Mouse (Mus musculus) hindbrain, embryonic 10.5 days (tissue): ENCODE results near the gene Aff4. TPM values are rescaled to one million over a fixed set of nuclear protein-coding genes. Genes with fewer than 3 reads are reported as not detected.

Experiments
- DNase-seq: peaks from one replicate; pipeline ENCODE4 v3.0.0-alpha.2; 2017; ENCODE audit warnings: low spot score
- H3K27ac ChIP-seq: fragments of 300-500 bp; sonication (generic); 2 replicates; pipeline ENCODE4 v1.5.1; 2016; ENCODE audit warnings: mild to moderate bottlenecking, moderate library complexity
- H3K27me3 ChIP-seq: fragments of 300-500 bp; sonication (generic); 2 replicates; pipeline ENCODE4 v1.6.1; 2016; ENCODE audit warnings: mild to moderate bottlenecking; ENCODE audit not compliant: poor library complexity, insufficient read depth, severe bottlenecking
- H3K36me3 ChIP-seq: fragments of 300-500 bp; sonication (generic); 2 replicates; pipeline ENCODE4 v1.6.1; 2016; ENCODE audit warnings: mild to moderate bottlenecking, moderate library complexity
- H3K4me1 ChIP-seq: fragments of 300-500 bp; sonication (generic); replicated peaks from 2 replicates; pipeline ENCODE4 v1.6.1; 2016; ENCODE audit warnings: mild to moderate bottlenecking
- H3K4me3 ChIP-seq: fragments of 300-500 bp; sonication (generic); 2 replicates; pipeline ENCODE4 v1.5.1; 2016; ENCODE audit warnings: mild to moderate bottlenecking, moderate library complexity
- H3K9me3 ChIP-seq: fragments of 300-500 bp; sonication (generic); 2 replicates; pipeline ENCODE4 v1.6.1; 2016; ENCODE audit warnings: mild to moderate bottlenecking, moderate library complexity
- WGBS: fragments of 180-500 bp; shearing (Covaris S2); methylation state at CpG from one replicate; pipeline ENCODE4 v1.1.7; 2016; 5-methylcytosine and 5-hydroxymethylcytosine counted together
- polyA plus RNA-seq: library from polyadenylated mRNA; unstranded; fragments of >200 nt; fragmentation: Nextera tagmentation; extraction: Ambion mirVana; gene quantifications from 2 replicates; pipeline ENCODE4 v1.2.1, GENCODE M21; 2016

The Aff4 gene
- polyA plus RNA-seq, 1 experiment from 2014 or later: 48.9 TPM

DNA sequence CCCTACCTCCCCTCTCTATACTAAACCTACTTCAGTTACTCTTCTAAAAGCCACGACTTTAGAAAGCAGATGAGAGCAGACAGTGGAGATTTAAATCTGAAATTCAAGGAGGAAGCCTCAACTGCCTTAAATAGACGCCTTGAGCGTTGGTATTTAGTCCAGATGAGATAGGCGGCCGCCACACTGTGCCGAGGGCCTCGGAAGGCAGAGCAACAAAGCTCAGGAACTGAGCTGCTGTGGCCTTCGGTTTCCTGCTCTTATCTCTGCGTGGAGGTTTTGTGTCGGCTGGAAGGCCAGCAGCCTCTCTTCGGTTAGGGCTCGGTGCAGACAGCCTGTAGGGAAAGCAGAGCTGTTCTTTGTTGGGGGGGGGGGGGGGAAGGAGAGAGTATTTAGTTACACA is 91.3 kb downstream of the Aff4 start:
- Histone ChIP-seq H3K9me3 (no peaks in the 10 kb centered on the region), H3K27ac (peak overlapping the region; percentile 35; the same call in 1 of the 2 replicates), H3K4me1 (no peaks in the 10 kb centered on the region), H3K36me3 (no peaks in the 10 kb centered on the region), H3K4me3 (no peak overlapping the region), H3K27me3 (no peaks in the 10 kb centered on the region)
- no peak for DNase-seq
- 52% methylated on average over 12 of the region's 12 CpGs for WGBS

- H3K27me3 ChIP-seq: no peaks in the 10 kb centered on the region
- no peaks in the 10 kb centered on the region for H3K4me1 ChIP-seq
- H3K4me3 ChIP-seq: no peak overlapping the region
- H3K9me3 ChIP-seq: no peaks in the 10 kb centered on the region
- H3K27ac ChIP-seq: no peak overlapping the region
- no peaks in the 10 kb centered on the region for H3K36me3 ChIP-seq
- DNase-seq: no peak
- 37% methylated on average over 6 of the region's 6 CpGs for WGBS
These were observed 93.2 kb downstream of the Aff4 start for GRCm38 (mm10) chr11:53443861-53444260.

DNA sequence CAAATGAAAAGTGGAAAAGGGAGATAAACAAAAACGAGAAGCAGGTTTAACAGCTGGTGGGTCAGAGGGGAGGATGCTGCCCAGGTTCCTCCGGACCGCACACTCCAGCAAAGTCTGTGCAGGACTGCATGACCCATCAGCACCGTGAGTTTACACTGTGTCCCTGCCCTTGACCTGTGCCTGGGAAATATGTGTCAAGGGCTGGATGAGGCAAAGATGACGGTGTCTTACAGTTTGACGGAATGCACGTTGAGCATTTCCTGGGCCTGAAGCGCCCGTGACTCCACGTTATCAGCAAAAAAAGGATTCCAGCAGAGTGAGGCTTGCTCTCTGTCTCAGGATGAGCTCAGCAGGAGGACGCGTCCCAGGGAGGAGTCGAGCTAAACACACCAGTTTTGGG is 94.9 kb downstream of the Aff4 start:
- Histone ChIP-seq H3K4me1 (no peaks in the 10 kb centered on the region), H3K36me3 (no peaks in the 10 kb centered on the region), H3K27ac (no peak overlapping the region), H3K27me3 (peaks cover 5% of the 10 kb centered on the region; the same call in 1 of the 2 replicates), H3K4me3 (no peak overlapping the region), H3K9me3 (no peaks in the 10 kb centered on the region)
- DNase-seq: no peak
- WGBS: 67% methylated on average over 13 of the region's 13 CpGs

- no peaks in the 10 kb centered on the region for H3K9me3 ChIP-seq
- H3K36me3 ChIP-seq: no peaks in the 10 kb centered on the region
- H3K4me3 ChIP-seq: no peak overlapping the region
- no peaks in the 10 kb centered on the region for H3K4me1 ChIP-seq
- H3K27ac ChIP-seq: no peak overlapping the region
- DNase-seq: no peak
- 90% methylated on average over 13 of the region's 13 CpGs for WGBS
- peaks cover 8% of the 10 kb centered on the region; the same call in 1 of the 2 replicates for H3K27me3 ChIP-seq
These were observed 95.5 kb downstream of the Aff4 start for GRCm38 (mm10) chr11:53446183-53446582.

DNA sequence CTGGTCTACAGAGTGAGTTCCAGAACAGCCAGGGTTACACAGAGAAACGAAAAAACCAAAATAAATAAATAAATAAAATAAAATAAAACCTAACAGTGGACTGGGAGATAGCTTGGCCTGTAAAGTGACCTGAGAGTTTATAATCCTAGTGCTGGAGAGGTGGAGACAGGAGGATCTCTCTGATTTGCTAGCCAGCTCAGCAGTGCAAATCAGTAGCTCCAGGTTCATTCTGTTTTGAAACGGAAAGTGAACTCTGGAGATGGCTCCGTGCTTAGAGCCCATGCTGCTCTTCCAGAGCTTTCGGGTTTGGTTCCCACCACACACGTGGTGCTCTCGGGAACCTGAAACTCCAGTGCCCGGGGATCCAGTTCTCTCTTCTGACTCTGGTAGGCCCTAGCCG is 97.4 kb downstream of the Aff4 start:
- no peak overlapping the region for H3K27ac ChIP-seq
- WGBS: 84% methylated on average over 8 of the region's 8 CpGs

GRCm38 (mm10) chr11:53448529-53448928 is 97.9 kb downstream of the Aff4 start:
- DNase-seq: no peak
- Histone ChIP-seq H3K36me3 (no peaks in the 10 kb centered on the region), H3K4me3 (no peak overlapping the region), H3K4me1 (no peaks in the 10 kb centered on the region), H3K27ac (no peak overlapping the region), H3K9me3 (no peaks in the 10 kb centered on the region), H3K27me3 (peaks cover 8% of the 10 kb centered on the region; the same call in 1 of the 2 replicates)
- WGBS: 95% methylated on average over 1 of the region's 1 CpGs

More for the DNA sequence above, 97.4 kb downstream of the Aff4 start:
- Histone ChIP-seq H3K4me1 (no peaks in the 10 kb centered on the region), H3K9me3 (no peaks in the 10 kb centered on the region), H3K27me3 (peaks cover 8% of the 10 kb centered on the region; the same call in 1 of the 2 replicates), H3K36me3 (no peaks in the 10 kb centered on the region), H3K4me3 (no peak overlapping the region)
- no peak for DNase-seq

DNA sequence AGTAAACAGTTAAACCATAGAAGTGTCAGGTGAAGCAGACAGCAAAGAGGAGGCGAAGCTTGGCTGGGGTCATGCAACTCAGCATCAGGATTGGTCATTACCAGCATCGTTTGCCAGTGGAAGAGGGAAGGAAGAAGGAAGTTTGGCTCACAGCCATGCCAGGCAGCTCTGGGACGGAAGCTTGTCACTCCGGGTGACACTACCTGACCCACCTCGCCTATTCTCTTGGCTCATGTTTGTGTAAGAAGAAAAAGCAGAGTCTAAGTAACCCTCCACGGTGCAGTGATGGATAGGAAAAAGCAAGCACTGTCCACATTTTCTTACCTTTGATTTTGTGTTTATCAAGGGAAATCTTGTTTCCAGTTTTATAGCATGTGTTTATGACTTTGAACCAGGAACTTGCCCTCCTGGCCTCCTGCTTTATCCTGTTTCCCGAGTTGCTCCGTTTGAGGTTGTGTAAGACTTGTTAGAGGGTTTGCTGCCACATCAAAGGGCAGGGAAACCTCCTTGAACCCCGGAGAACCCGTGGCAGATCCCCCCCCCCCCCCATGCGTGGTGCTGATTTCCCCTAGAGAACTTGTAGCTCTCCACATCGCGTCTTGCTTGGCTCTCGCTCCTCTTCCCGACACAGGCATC is 99.6 kb downstream of the Aff4 start:
- H3K36me3 ChIP-seq: no peaks in the 10 kb centered on the region
- 67% methylated on average over 15 of the region's 15 CpGs for WGBS
- no peak for DNase-seq
- H3K27ac ChIP-seq: no peak overlapping the region
- no peak overlapping the region for H3K4me3 ChIP-seq
- no peaks in the 10 kb centered on the region for H3K9me3 ChIP-seq
- no peaks in the 10 kb centered on the region for H3K4me1 ChIP-seq
- H3K27me3 ChIP-seq: peaks cover 15% of the 10 kb centered on the region

DNA sequence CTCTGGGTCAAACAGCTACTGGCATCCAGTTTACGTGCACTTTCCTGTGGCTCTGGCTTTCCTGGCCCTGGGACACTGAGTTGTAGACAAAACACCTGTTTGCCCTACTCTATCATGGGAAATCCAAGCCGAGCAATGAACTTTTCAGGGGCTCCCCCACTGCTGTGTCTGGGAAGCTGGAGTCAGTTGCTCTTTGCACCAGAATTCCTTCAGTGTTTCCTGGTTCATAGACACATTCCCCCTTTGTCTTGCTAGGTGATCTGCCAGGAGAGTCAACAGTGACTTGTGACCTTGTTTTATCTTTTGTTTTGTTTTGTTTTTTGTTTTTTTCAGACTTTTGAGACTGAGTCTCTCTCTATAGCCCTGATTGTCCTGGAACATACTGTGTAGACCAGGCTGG is 100.7 kb downstream of the Aff4 start:
- Histone ChIP-seq H3K4me3 (no peak overlapping the region), H3K4me1 (no peaks in the 10 kb centered on the region), H3K9me3 (no peaks in the 10 kb centered on the region), H3K36me3 (no peaks in the 10 kb centered on the region), H3K27ac (no peak overlapping the region), H3K27me3 (peaks cover 26% of the 10 kb centered on the region)
- WGBS: 63% methylated on average over 2 of the region's 2 CpGs
- no peak for DNase-seq

DNA sequence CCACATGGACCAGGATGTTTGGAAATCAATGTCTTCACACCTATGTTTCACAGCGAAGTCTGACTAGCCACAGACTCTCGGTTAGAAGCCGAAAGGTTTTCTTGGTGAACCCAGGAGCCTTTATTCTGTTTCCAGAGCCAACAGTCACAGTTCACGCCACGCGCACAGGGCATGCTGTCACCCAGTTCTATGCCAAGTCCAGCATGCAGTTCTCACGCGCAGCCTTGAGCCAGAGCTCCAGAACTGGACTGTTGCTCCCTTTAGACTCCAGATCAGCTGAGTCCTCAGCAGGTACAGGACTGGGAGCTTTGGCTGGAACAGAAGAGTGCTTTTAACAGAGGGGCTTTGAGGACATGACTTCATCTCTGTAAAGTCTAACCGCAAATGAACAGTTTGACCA is 101.8 kb downstream of the Aff4 start:
- WGBS: 95% methylated on average over 9 of the region's 9 CpGs
- H3K4me3 ChIP-seq: no peak overlapping the region
- H3K4me1 ChIP-seq: peaks cover 7% of the 10 kb centered on the region
- H3K36me3 ChIP-seq: no peaks in the 10 kb centered on the region
- H3K27me3 ChIP-seq: peaks cover 36% of the 10 kb centered on the region
- H3K9me3 ChIP-seq: no peaks in the 10 kb centered on the region
- H3K27ac ChIP-seq: no peak overlapping the region
- no peak for DNase-seq

- WGBS: 88% methylated on average over 5 of the region's 5 CpGs
These were observed 102.4 kb downstream of the Aff4 start for GRCm38 (mm10) chr11:53453031-53453430.

DNA sequence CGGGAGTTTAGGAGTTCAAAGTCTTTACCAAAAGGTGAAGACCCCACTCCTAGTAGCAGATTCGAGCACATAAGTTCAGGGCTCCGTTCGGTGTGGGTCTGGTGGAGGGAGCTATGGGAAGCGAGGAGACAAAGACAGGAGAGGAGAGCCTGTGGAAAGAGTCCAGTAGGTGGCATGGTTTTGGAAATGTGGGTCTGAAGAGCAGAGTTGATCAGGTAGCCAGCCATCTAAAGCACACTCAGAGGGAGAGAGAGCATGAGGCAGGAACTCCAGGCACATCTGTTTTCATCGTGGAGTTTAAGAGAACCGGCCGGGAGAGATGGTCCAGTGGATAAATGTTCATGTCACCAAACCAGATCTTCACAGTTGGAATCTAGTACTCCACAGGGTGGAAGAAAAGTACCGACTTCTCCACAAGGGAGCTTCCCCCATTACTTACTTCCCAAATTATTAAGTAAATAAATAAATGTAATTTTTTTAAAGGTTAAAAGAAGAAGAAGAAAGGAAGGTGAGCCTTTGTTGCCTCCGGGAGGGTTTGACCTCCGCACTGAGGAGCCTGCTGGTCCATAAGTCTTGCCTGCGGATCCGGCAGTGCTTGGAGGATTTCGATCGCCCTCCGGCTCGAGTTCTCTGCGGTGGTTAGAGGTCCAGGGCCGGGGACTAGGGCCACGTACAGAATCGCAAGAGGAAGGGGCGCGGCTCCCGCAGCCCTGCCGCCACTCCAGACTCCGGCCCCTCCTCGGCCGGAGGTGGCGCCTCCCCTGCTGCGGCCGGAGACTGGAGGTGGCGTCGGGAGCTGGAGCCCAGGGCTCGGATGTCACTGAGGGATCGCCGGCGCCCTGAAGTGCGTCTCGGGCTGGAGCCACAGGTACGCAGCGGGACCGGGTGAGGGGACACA is 106.1 kb downstream of the Aff4 start, which contains the start of the genes Gm10447 and Shroom1:
TSS of gene Gm10447 (minus strand) at position 637 of the 898 bp plus-strand sequence.
TSS of gene Shroom1 (plus strand) at position 732 of the 898 bp plus-strand sequence.
- peaks cover 72% of the 10 kb centered on the region for H3K27me3 ChIP-seq
- DNase-seq: peak; percentile 64
- H3K9me3 ChIP-seq: no peaks in the 10 kb centered on the region
- H3K4me3 ChIP-seq: peak within 1 kb of the TSS; percentile 62
- peaks cover 14% of the 10 kb centered on the region for H3K4me1 ChIP-seq
- 4% methylated on average over 42 of the region's 42 CpGs for WGBS
- no peaks in the 10 kb centered on the region for H3K36me3 ChIP-seq
- H3K27ac ChIP-seq: peak within 1 kb of the TSS; percentile 79

More at GRCm38 (mm10) chr11:53453031-53453430, 102.4 kb downstream of the Aff4 start:
- Histone ChIP-seq H3K9me3 (no peaks in the 10 kb centered on the region), H3K4me1 (peaks cover 10% of the 10 kb centered on the region), H3K36me3 (no peaks in the 10 kb centered on the region), H3K27ac (no peak overlapping the region), H3K4me3 (no peak overlapping the region), H3K27me3 (peaks cover 42% of the 10 kb centered on the region)
- DNase-seq: no peak

DNA sequence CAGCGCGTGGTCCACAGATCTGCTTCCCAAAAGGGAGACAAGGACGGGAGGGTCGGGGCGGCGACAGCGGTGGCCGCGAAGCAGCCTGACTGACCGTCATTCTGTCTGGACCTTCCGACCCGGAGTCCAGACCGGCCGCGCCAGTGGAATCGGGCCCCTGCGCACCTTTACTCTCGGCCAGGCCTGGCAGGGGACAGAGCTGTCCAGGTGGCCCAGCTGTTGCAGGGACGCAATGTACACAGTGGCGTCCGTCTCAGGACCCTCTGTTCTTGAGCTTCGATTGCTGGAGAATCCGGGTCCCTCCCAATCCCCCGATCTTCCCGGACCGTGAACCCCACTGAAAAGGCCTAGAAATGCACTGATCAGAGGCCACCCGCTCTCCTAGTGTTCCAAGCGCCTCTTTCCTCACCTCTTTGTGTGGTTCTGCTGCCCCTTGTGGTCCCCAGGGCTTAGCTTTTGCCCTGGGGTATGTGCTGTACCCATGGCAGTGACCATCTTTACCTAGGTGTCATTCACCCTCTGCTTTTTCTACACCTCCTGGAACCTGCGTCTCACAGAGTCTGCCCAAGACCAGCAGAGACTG is 106.8 kb downstream of the Aff4 start:
- WGBS: 4% methylated on average over 29 of the region's 29 CpGs
- Histone ChIP-seq H3K9me3 (no peaks in the 10 kb centered on the region), H3K4me1 (peaks cover 18% of the 10 kb centered on the region), H3K27ac (peak overlapping the region; percentile 79), H3K36me3 (no peaks in the 10 kb centered on the region), H3K4me3 (peak overlapping the region; percentile 62), H3K27me3 (peaks cover 79% of the 10 kb centered on the region)
- DNase-seq: no peak
